Mouse (Mus musculus) forebrain, embryonic 16.5 days (tissue): ENCODE data around the gene Brd3os. TPM values are rescaled to one million over a fixed set of nuclear protein-coding genes. Genes with fewer than 3 reads are reported as not detected.
A peak's percentile ranks its signal among the peaks of the same experiment; 100 is the strongest.

ENCODE experiments used
- ATAC-seq: fragments of 200-750 bp; cut with Nextera tagmentation; 2 replicates; pipeline ENCODE4 v1.8.0; 2017; ENCODE audit warnings: mild to moderate bottlenecking, moderate library complexity
- H3K27ac ChIP-seq: fragments of 300-500 bp; sonication (generic); 2 replicates; pipeline ENCODE4 v1.5.1; 2014; ENCODE audit warnings: low read length, control low read depth
- H3K27me3 ChIP-seq: fragments of 300-500 bp; sonication (generic); replicated peaks from 2 replicates; pipeline ENCODE4 v1.6.1; 2014; ENCODE audit warnings: low read length; ENCODE audit not compliant: control insufficient read depth, insufficient read depth
- H3K36me3 ChIP-seq: fragments of 300-500 bp; sonication (generic); 2 replicates; pipeline ENCODE4 v1.6.1; 2014; ENCODE audit not compliant: control insufficient read depth, insufficient read depth
- H3K4me1 ChIP-seq: fragments of 300-500 bp; sonication (generic); replicated peaks from 2 replicates; pipeline ENCODE4 v1.6.1; 2014; ENCODE audit warnings: low read length; ENCODE audit not compliant: control insufficient read depth, insufficient read depth
- H3K4me2 ChIP-seq: fragments of 300-500 bp; sonication (generic); 2 replicates; pipeline ENCODE4 v1.6.1; 2014; ENCODE audit warnings: mild to moderate bottlenecking, low read length, control low read depth
- H3K4me3 ChIP-seq: fragments of 300-500 bp; sonication (generic); replicated peaks from 2 replicates; pipeline ENCODE4 v1.5.1; 2014; ENCODE audit warnings: mild to moderate bottlenecking, low read length, control low read depth
- H3K9ac ChIP-seq: fragments of 300-500 bp; sonication (generic); replicated peaks from 2 replicates; pipeline ENCODE4 v1.6.1; 2014; ENCODE audit warnings: low read depth, low read length, control low read depth
- H3K9me3 ChIP-seq: fragments of 300-500 bp; sonication (generic); 2 replicates; pipeline ENCODE4 v1.6.1; 2016; ENCODE audit warnings: low read length; ENCODE audit not compliant: control insufficient read depth
- WGBS: fragments of 180-500 bp; shearing (Covaris S2); extraction: QIAGEN DNeasy Blood & Tissue Kit; methylation state at CpG from one replicate; pipeline ENCODE4 v1.1.7; 2014; 5-methylcytosine and 5-hydroxymethylcytosine counted together
- polyA plus RNA-seq: library from polyadenylated mRNA; unstranded; fragments of >200 nt; fragmentation: Nextera tagmentation; extraction: Ambion mirVana; gene quantifications from 2 replicates; pipeline ENCODE4 v1.2.1, GENCODE M21; 2015

Gene Brd3os
- polyA plus RNA-seq, 1 experiment from 2014 or later = 34.3 TPM

GRCm38 (mm10) chr2:27418577-27419070 is 23.5 kb upstream of the Brd3os start:
- no peaks in the 10 kb centered on the region for H3K36me3 ChIP-seq
- no peak overlapping the region for H3K9ac ChIP-seq
- H3K9me3 ChIP-seq = no peaks in the 10 kb centered on the region
- H3K4me1 ChIP-seq = peaks cover 60% of the 10 kb centered on the region
- ATAC-seq = no peak
- no peak overlapping the region for H3K4me2 ChIP-seq
- WGBS = 69% methylated on average over 6 of the region's 6 CpGs
- no peak overlapping the region for H3K27ac ChIP-seq
- H3K27me3 ChIP-seq = no peaks in the 10 kb centered on the region
- no peak overlapping the region for H3K4me3 ChIP-seq

GRCm38 (mm10) chr2:27421293-27422068 is 20.6 kb upstream of the Brd3os start:
- no peaks in the 10 kb centered on the region for H3K27me3 ChIP-seq
- 32% methylated on average over 20 of the region's 20 CpGs for WGBS
- H3K4me3 ChIP-seq = no peak overlapping the region
- no peaks in the 10 kb centered on the region for H3K9me3 ChIP-seq
- peak; percentile 49 for ATAC-seq
- peak overlapping the region; percentile 76 for H3K27ac ChIP-seq
- H3K9ac ChIP-seq = peak overlapping the region; percentile 43; the same call in 1 of the 2 replicates
- no peaks in the 10 kb centered on the region for H3K36me3 ChIP-seq
- H3K4me2 ChIP-seq = peak overlapping the region; percentile 30
- peaks cover 52% of the 10 kb centered on the region for H3K4me1 ChIP-seq

GRCm38 (mm10) chr2:27423596-27423995 is 18.5 kb upstream of the Brd3os start:
- no peaks in the 10 kb centered on the region for H3K36me3 ChIP-seq
- H3K4me2 ChIP-seq = peak overlapping the region; percentile 96
- H3K9ac ChIP-seq = no peak overlapping the region
- no peak overlapping the region; the same call in 1 of the 2 replicates for H3K4me3 ChIP-seq
- no peaks in the 10 kb centered on the region for H3K9me3 ChIP-seq
- peaks cover 51% of the 10 kb centered on the region for H3K4me1 ChIP-seq
- no peaks in the 10 kb centered on the region for H3K27me3 ChIP-seq
- H3K27ac ChIP-seq = no peak overlapping the region
- no peak for ATAC-seq
- 76% methylated on average over 7 of the region's 7 CpGs for WGBS

- Histone ChIP-seq H3K4me2 (peak overlapping the region; percentile 96), H3K36me3 (no peaks in the 10 kb centered on the region), H3K9me3 (no peaks in the 10 kb centered on the region), H3K27ac (no peak overlapping the region), H3K9ac (peak overlapping the region; percentile 89), H3K4me3 (peak overlapping the region; percentile 89), H3K4me1 (peaks cover 51% of the 10 kb centered on the region), H3K27me3 (no peaks in the 10 kb centered on the region)
- no peak for ATAC-seq
- under 1% methylated on average over 20 of the region's 20 CpGs for WGBS
Observed at GRCm38 (mm10) chr2:27425161-27425611, 16.9 kb upstream of the Brd3os start.

GRCm38 (mm10) chr2:27425751-27426405 is 16.2 kb upstream of the Brd3os start:
- H3K9ac ChIP-seq = peak overlapping the region; percentile 89
- ATAC-seq = peak; percentile 11; the same call in 1 of the 2 replicates
- peak overlapping the region; percentile 96 for H3K4me2 ChIP-seq
- H3K9me3 ChIP-seq = no peaks in the 10 kb centered on the region
- under 1% methylated on average over 59 of the region's 60 CpGs for WGBS
- H3K27me3 ChIP-seq = no peaks in the 10 kb centered on the region
- H3K4me1 ChIP-seq = peaks cover 50% of the 10 kb centered on the region
- peak overlapping the region; percentile 82 for H3K27ac ChIP-seq
- H3K4me3 ChIP-seq = peak overlapping the region; percentile 89
- no peaks in the 10 kb centered on the region for H3K36me3 ChIP-seq

DNA sequence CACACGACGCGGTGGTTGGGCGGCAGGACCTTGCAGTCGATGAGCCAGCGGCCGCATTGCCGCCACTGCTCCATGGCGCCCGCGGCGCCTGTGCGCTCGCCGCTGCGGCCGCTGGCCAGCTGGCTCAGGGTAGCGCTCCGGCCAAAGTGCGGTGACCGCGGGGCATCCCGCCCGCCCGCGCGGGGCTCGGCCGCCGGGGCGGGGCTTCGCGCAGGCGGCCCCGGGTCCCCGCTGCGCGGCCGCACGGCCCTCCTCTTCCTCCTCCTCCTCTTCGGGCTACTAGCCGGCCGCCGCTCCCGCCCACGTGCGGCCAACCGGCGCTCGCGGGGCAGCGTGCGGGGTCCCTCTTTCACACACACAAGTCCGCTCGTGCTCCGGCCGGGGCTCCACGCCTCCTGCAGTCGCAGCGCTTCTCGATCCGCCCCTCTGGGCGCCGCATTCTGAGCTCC is 15.7 kb upstream of the Brd3os start:
- no peaks in the 10 kb centered on the region for H3K27me3 ChIP-seq
- ATAC-seq = peak; percentile 27
- H3K27ac ChIP-seq = peak overlapping the region; percentile 82
- no peaks in the 10 kb centered on the region for H3K36me3 ChIP-seq
- H3K9me3 ChIP-seq = no peaks in the 10 kb centered on the region
- under 1% methylated on average over 43 of the region's 64 CpGs for WGBS
- peak overlapping the region; percentile 96 for H3K4me2 ChIP-seq
- H3K4me3 ChIP-seq = peak overlapping the region; percentile 89
- peaks cover 44% of the 10 kb centered on the region for H3K4me1 ChIP-seq
- peak overlapping the region; percentile 89 for H3K9ac ChIP-seq

DNA sequence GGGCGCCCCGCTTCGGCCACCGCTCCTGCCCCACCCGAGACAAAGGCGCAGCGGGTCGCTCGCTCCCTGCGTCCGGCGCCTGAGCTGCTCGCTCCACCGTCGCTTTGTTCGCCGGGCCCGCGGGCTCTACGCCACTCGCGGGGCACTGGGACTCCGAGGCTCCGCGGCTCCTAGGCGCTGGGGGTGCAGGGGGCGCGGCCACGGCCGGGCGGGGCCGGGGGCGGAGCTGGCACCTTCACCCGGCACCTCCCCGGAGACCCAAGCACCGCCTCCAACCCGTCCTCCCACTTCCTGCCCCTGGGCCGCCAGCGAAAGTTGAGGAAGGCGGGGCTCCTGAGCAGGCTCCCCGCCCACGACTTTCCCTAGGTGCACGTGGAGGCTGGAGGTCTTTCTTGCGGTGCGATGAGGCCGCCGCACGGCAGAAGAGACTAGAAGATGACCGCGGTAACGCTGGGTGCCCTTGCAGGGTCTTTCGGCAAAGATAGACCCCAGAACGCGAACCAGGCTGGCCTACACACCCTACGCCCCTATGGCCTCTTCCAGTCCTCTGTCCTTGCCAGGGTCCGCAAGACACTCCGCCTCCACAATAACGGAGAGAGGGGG is 15.2 kb upstream of the Brd3os start, which contains the start of gene Vav2:
Gene Vav2 (minus strand): TSS at position 179 of the 603 bp plus-strand sequence.
- H3K9ac ChIP-seq = peak within 1 kb of the TSS; percentile 89
- H3K36me3 ChIP-seq = no peaks in the 10 kb centered on the region
- under 1% methylated on average over 52 of the region's 58 CpGs for WGBS
- ATAC-seq = peak; percentile 89
- peaks cover 40% of the 10 kb centered on the region for H3K4me1 ChIP-seq
- no peaks in the 10 kb centered on the region for H3K27me3 ChIP-seq
- H3K4me2 ChIP-seq = peak within 1 kb of the TSS; percentile 96
- no peaks in the 10 kb centered on the region for H3K9me3 ChIP-seq
- peak within 1 kb of the TSS; percentile 82 for H3K27ac ChIP-seq
- peak within 1 kb of the TSS; percentile 89 for H3K4me3 ChIP-seq

GRCm38 (mm10) chr2:27428071-27428470 is 14.1 kb upstream of the Brd3os start:
- WGBS = 2% methylated on average over 4 of the region's 4 CpGs

GRCm38 (mm10) chr2:27430621-27431020 is 11.5 kb upstream of the Brd3os start:
- no peaks in the 10 kb centered on the region for H3K27me3 ChIP-seq
- H3K27ac ChIP-seq = no peak overlapping the region
- no peaks in the 10 kb centered on the region for H3K9me3 ChIP-seq
- no peak overlapping the region for H3K9ac ChIP-seq
- ATAC-seq = no peak
- H3K4me3 ChIP-seq = no peak overlapping the region
- H3K36me3 ChIP-seq = no peaks in the 10 kb centered on the region
- no peak overlapping the region for H3K4me2 ChIP-seq
- H3K4me1 ChIP-seq = peaks cover 10% of the 10 kb centered on the region
- 77% methylated on average over 7 of the region's 7 CpGs for WGBS

More at GRCm38 (mm10) chr2:27428071-27428470, 14.1 kb upstream of the Brd3os start:
- no peak overlapping the region for H3K4me2 ChIP-seq
- no peak overlapping the region for H3K27ac ChIP-seq
- no peak overlapping the region for H3K9ac ChIP-seq
- peaks cover 34% of the 10 kb centered on the region for H3K4me1 ChIP-seq
- ATAC-seq = peak; percentile 39
- H3K9me3 ChIP-seq = no peaks in the 10 kb centered on the region
- no peak overlapping the region for H3K4me3 ChIP-seq
- H3K36me3 ChIP-seq = no peaks in the 10 kb centered on the region
- H3K27me3 ChIP-seq = no peaks in the 10 kb centered on the region
